Mouse (Mus musculus): ENCODE data around the gene Fxr1. TPM values are rescaled to one million over a fixed set of nuclear protein-coding genes. Genes with fewer than 3 reads are reported as not detected.

The Fxr1 gene
- polyA plus RNA-seq (2017; shearing (Covaris generic)) = 58.6 TPM

DNA sequence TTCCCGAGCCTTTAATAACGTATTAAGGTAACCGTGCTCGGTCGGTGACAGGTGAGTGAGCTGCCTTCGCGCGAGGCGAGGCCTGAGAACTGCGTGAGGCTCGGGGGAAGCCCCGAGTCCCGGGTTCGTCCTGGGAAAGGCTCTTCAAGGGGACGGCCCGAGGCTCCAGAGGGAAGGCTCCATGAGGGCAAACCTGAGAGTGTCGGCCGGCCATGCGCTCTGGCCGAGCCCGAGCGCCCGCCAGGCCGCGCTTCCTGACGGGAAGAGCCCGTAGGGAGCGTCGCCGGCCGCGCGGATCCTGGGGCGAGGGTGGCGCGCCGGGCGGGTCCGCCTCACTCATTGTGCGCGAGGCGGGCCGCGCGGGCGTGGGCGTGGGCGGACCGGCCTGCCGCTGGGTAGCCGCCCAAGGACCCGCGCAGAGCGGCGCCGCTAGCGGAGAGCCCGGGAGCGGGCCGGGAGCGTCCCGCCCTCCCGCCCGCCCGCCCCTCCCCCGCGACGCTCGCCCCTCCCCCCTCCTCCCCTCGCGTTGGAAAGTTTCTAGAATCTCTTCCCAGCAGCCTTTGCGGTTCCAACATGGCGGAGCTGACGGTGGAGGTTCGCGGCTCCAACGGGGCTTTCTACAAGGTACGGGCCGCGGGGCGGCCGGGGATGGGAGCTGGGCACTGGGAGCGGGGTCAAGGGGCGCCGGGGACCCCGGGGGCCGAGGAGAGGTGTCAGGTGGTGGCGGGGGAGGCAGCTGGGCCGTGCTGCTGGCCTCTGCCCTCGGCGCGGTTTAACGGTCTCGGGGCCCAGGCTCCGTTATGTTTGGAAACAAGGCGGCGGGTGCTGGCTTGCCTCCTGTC, at the start of gene Fxr1:
Gene Fxr1, plus strand, starts transcription at position 404 of the 842 bp plus-strand sequence.

DNA sequence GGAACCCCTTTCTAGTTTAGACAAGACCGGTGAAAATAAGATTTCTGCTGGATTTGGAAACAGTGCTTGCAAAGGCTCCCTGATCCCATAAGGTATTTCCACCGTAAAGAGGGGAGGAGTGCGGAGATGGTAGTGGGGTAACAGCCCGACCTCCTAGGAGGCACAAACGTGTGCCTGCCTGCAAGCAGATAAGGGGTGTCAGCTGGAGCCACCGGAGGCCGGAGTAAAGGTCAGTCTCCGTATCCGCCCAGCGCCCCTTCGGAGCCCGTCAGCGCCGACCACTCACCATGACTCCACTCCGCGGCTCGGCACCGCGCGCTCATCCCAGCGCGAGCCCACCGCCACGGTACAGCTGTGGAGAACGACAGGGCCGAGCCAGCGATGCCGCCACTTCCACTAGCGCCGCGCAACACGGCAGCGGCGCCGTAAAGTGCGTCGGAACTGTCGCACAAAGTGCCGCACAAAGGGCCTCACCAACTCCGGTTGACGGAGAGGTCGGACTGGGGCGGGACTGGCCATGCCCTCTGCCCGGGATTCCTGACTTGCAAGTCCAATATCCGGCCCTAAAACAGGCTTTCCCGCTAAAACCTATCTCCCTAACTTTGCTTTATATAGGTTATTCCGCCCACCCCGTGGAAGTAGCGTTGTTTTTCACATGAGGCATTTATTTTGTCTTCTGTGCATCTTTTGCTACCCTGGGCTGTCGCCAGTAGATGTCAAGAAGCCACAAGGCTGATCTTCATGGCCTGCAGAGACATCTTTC, 61.3 kb downstream of the Fxr1 start, which contains the start of gene Dnajc19:
Gene Dnajc19, minus strand, starts transcription at position 422 of the 763 bp plus-strand sequence.

Other genes with a start within 250 kb of the Fxr1 start
- gene Ttc14, start 220.1 kb upstream of the Fxr1 start, polyA plus RNA-seq (2017; shearing (Covaris generic)) = 133 TPM
- not detected for gene Ccdc39, start 175.6 kb upstream of the Fxr1 start, polyA plus RNA-seq (2017; shearing (Covaris generic))
- 85.6 TPM for gene Dnajc19, start 61.4 kb downstream of the Fxr1 start, polyA plus RNA-seq (2017; shearing (Covaris generic))